ENCODE assay signal across 8 mouse cellular contexts in the genomic region with DNA sequence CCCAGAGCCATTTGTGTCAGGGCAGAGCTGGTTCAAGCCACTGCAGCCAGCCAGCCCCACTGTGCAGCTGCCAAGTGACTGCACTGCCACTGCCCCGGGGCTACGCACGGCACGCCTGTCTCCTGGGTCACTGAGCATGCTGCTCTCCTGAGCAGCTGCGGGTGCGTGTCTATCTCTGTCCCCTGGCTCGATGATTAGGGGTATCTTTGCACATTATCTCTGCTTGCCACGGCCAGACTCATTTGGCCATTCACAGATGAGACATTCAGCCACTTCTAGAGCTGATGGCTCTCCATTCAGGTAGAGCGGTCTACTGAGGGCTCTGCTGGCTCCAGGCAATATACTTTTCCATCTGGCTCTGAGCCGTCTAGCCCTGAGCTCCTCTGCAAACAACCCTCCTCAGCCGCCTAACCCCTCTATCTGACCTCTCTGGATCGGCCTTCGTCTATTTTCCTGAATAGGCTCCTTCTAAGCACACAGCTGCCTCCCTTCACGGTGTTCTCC. TPM values are rescaled to one million over a fixed set of nuclear protein-coding genes. Genes with fewer than 3 reads are reported as not detected.
A peak's percentile ranks its signal among the peaks of the same experiment; 100 is the strongest.
DNase-seq lines count a peak whose midpoint lies in the region; ATAC-seq lines count a peak whose summit lies in the region.

No protein-coding gene starts in this region.

- peaks cover 86% of the 10 kb centered on the region for H3K4me1 ChIP-seq in hindbrain, embryonic 10.5 days (replicated peaks)
- peaks cover 36% of the 10 kb centered on the region for H3K4me1 ChIP-seq in hindbrain, embryonic 16.5 days (ENCODE audit: control insufficient read depth, insufficient read depth, low read depth, low read length)
- peaks cover 20% of the 10 kb centered on the region for H3K4me1 ChIP-seq in hindbrain, embryonic 11.5 days (replicated peaks; ENCODE audit: control insufficient read depth, insufficient read depth, low read length)

- peaks cover 29% of the 10 kb centered on the region for H3K27me3 ChIP-seq in hindbrain, embryonic 10.5 days (ENCODE audit: insufficient read depth, poor library complexity, severe bottlenecking)
- H3K27me3 ChIP-seq in hindbrain, embryonic 16.5 days (replicated peaks; ENCODE audit: control insufficient read depth, insufficient read depth, low read length), result peaks cover 5% of the 10 kb centered on the region; the same call in 1 of the 2 replicates
- 0 out of 2 replicates have a peak, but pooled peaks cover 2% of the 10 kb centered on the region for H3K27me3 ChIP-seq in hindbrain, embryonic 11.5 days (ENCODE audit: control insufficient read depth, insufficient read depth, low read length)

- no peak overlapping the region for H3K4me2 ChIP-seq in hindbrain, embryonic 16.5 days (ENCODE audit: low read length)
- H3K4me2 ChIP-seq in hindbrain, embryonic 11.5 days (replicated peaks; ENCODE audit: low read depth, low read length), result no peak overlapping the region

- peak; percentile 53 for DNase-seq in hindbrain, embryonic 10.5 days (ENCODE audit: low spot score)
- DNase-seq in embryo, embryonic 10.5 days (ENCODE audit: low spot score), result peak; percentile 60
- DNase-seq in hindbrain, embryonic 11.5 days (ENCODE audit: low spot score), result peak; percentile 59
- DNase-seq in neural tube, embryonic 10.5 days (ENCODE audit: extremely low spot score, low spot score), result peak; percentile 42
- DNase-seq in frontal cortex, postnatal 25 days (ENCODE audit: low spot score in 2 of 2), result no peak
- no peak for DNase-seq in urinary bladder, postnatal 10 days (ENCODE audit: low spot score)

- no peak overlapping the region; the same call in 1 of the 2 replicates for H3K9ac ChIP-seq in hindbrain, embryonic 16.5 days (ENCODE audit: low read depth, low read length)
- H3K9ac ChIP-seq in hindbrain, embryonic 11.5 days (ENCODE audit: low read depth, low read length), result no peak overlapping the region

- ATAC-seq in hindbrain, embryonic 16.5 days, result no peak
- peak; percentile 66 for ATAC-seq in hindbrain, embryonic 11.5 days (ENCODE audit: low FRiP score)
- ATAC-seq in frontal cortex, adult (ENCODE audit: low TSS enrichment), result no peak

- no peaks in the 10 kb centered on the region for H3K36me3 ChIP-seq in hindbrain, embryonic 10.5 days
- H3K36me3 ChIP-seq in hindbrain, embryonic 16.5 days (ENCODE audit: control insufficient read depth, insufficient read depth, low read length), result no peaks in the 10 kb centered on the region
- no peaks in the 10 kb centered on the region for H3K36me3 ChIP-seq in hindbrain, embryonic 11.5 days (ENCODE audit: control insufficient read depth, insufficient read depth, low read length)

- 20% methylated on average over 14 of the region's 14 CpGs for WGBS in hindbrain, embryonic 10.5 days
- 12% methylated on average over 14 of the region's 14 CpGs for WGBS in hindbrain, embryonic 16.5 days
- 15% methylated on average over 14 of the region's 14 CpGs for WGBS in hindbrain, embryonic 11.5 days

- H3K4me3 ChIP-seq in hindbrain, embryonic 10.5 days, result no peak overlapping the region; the same call in 1 of the 2 replicates
- no peak overlapping the region for H3K4me3 ChIP-seq in hindbrain, embryonic 16.5 days (ENCODE audit: low read length)
- no peak overlapping the region for H3K4me3 ChIP-seq in hindbrain, embryonic 11.5 days (ENCODE audit: low read depth, low read length)

- H3K9me3 ChIP-seq in hindbrain, embryonic 10.5 days, result no peaks in the 10 kb centered on the region
- H3K9me3 ChIP-seq in hindbrain, embryonic 16.5 days (ENCODE audit: control insufficient read depth, low read length), result no peaks in the 10 kb centered on the region
- no peaks in the 10 kb centered on the region for H3K9me3 ChIP-seq in hindbrain, embryonic 11.5 days (ENCODE audit: control insufficient read depth, low read length)

- H3K27ac ChIP-seq in hindbrain, embryonic 10.5 days, result peak overlapping the region; percentile 80
- no peak overlapping the region; the same call in 1 of the 2 replicates for H3K27ac ChIP-seq in hindbrain, embryonic 16.5 days (ENCODE audit: low read depth, low read length)
- peak overlapping the region; percentile 64 for H3K27ac ChIP-seq in hindbrain, embryonic 11.5 days (ENCODE audit: low read depth, low read length)

RNA-seq across cellular contexts. Expression of a gene that starts 49.9 kb away (rescaled TPM):
- polyA plus RNA-seq in hindbrain, embryonic 10.5 days (2016; fragmentation: Nextera tagmentation; extraction: Ambion mirVana), result 3.2 and 4.3 TPM in 2 replicates
- 3.3 and 3.6 TPM in 2 replicates for polyA plus RNA-seq in hindbrain, embryonic 16.5 days (2015; fragmentation: Nextera tagmentation; extraction: Ambion mirVana)
- 2.9 and 4.2 TPM in 2 replicates for polyA plus RNA-seq in hindbrain, embryonic 11.5 days (2014; fragmentation: Nextera tagmentation; extraction: Ambion mirVana)

Comparison
In these comparisons a context has a peak if more than half of its experiments do, and no peak if none do; other contexts are left out.
1. DNase-seq: peak in hindbrain, embryonic 10.5 days (single experiment), embryo, embryonic 10.5 days (single experiment), hindbrain, embryonic 11.5 days (single experiment) and neural tube, embryonic 10.5 days (single experiment); none in frontal cortex, postnatal 25 days (0 of 2) and urinary bladder, postnatal 10 days (single experiment).